Mouse (Mus musculus) neutrophil, adult 83 days (primary cell): ENCODE results near the gene Tmem175. TPM values are rescaled to one million over a fixed set of nuclear protein-coding genes. Genes with fewer than 3 reads are reported as not detected.

Experiments used
- total RNA-seq, 2 experiments: library from RNA; stranded (reverse); gene quantifications; one replicate each; pipeline ENCODE4 v1.2.4; 2023

Gene Tmem175
- total RNA-seq, result 10 to 100 TPM; 12.3 to 12.4 TPM

DNA sequence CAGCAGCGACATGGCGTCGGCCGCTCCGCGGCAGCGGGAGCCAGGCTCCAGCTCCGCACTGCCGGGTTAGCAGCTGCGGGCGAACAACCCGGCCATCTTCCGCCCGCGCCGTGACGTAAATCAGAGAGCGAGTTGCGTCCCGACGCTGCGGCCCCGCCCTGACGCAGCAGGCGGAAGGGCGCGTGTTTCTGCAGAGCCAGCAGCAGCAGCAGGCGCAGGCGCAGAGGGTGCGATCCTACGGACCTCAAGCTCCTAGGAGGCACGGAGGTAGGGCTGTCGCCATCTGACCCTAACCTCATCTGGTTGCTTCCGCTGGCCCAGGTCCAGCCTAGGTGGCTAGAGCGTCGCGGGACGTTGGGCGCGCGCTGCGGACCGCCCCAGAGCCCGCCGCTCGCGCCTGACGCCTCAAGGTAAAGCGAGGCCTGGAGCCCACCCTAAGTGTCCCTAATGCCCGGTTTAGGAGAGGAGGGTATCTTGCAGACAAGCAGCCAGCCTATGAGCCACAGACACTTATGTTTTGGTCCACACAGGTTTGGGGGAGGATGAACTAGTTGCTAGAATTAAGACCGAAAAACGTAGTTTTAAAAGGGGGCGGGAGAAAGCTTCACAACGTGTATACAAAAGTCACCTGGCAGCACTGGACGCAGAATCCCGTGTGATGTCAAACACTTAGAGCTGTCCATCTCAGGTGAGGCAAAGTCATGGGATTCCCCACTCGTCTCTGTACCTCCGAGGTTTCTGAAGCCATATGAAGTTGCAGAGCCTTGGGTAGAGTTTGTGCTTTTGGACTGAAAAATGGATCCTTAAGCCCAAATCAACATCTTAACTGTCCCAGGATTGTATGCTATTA is at the start of gene Tmem175, which contains the start of gene Gak:
Tmem175 (plus strand) TSS at position 137 of the 850 bp plus-strand sequence.
Gak (minus strand) TSS at position 122 of the 850 bp plus-strand sequence.

GRCm38 (mm10) chr5:108659698-108660631 is 30.4 kb downstream of the Tmem175 start, which contains the start of gene Idua:
Idua (plus strand) TSS chr5:108660331.

DNA sequence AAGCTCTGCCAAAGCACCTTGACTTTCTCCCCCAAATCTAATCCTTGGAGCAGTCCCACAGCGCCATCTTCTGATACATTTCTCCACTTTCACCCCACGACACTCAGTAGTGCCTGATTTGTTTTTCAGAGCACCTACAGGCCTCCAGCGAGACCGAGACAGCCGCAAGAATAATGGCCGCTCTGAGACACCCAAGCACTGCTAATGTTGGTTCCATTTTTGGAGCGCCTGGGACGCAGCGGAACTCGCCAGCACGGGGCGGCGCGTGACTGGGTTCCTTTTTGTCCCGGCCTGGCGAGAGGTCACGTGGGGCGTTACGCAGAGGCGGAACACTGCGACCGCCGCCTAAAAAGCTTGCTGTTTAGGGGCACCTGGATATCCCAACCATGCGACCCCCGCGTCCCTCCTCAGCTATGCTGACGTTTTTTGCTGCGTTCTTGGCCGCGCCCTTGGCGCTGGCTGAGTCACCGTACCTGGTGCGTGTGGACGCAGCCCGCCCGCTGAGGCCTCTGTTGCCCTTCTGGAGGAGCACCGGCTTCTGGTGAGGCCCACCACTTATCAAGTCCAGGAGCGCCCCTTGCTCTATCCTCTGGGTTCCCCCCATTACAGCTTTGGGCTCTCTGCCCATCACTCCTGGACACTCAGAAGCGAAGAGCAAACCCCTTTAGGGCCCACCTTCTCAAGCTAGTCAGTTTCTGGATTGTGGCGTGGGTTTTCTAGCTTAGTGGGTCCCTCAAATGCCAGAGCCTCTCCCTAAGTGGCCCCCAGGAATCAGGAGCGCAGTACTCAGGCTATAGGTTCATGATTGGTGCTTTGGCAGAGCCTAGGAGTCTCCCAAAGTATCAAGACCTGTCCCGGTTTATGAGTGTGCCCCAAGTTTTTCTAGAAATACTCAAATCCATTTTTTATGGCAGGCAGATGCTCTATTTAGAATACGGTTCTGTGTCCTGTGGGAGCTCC is 39.7 kb downstream of the Tmem175 start, which contains the start of gene Dgkq:
Dgkq (minus strand) TSS at position 696 of the 960 bp plus-strand sequence.

DNA sequence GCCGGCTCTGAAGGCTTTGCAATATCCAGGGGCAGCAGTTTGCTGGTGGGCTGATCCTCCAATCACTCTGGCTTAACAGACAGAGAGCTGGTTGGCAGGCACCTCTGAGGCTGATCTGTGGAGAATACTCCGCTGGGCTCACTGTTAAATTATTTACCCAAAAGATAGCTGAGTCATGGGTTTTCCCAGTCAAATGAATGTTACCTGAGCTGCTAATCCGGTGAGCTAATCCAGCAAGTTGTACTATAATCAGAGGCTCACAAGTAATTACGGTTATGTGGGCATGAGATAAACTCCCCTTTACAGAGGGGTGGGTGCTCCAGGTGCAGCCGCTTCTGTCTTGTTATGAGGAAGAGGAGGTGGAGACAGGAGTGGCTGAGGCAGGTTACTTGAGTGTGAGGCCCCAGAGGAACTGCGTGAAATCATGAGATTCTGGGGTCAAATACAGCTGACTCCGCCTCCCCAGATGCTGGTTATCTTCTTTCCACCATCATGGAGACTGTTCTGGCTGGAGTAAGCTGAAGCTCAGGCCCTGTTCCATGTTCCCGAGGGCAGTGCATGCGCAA is 45.8 kb downstream of the Tmem175 start, which contains the start of gene Slc26a1:
Slc26a1 (minus strand) TSS at position 319 of the 566 bp plus-strand sequence.

DNA sequence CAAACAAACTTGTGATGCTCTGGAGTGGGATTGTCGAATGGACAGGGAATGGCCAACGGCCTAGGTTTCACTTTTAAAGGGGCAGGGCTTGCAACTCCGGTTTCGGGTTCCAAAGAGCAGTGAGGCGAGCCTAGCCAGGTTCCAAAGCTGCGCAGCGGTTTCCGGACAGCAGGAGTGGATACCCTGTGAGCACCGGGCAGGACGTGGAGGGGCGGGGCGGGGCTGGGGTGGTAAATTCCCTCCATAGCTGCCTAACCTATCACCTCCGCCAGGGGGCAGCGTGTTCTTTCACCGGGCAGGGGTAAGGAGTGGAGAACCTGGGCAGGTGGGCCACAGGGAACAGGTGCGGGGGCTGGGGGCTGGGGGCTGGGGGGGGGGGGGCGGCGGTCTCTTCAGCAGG is 62.7 kb downstream of the Tmem175 start, which contains the start of gene Fgfrl1:
Fgfrl1 (plus strand) TSS at position 112 of the 400 bp plus-strand sequence.

Other genes with a start within 250 kb of the Tmem175 start
- not detected for gene Pde6b, start 241.4 kb upstream of the Tmem175 start, total RNA-seq
- 100 to 1,000 TPM in 1 of 2 experiments, 10 to 100 TPM in 1; 83.7 to 101 TPM for gene Atp5k, start 195.3 kb upstream of the Tmem175 start, total RNA-seq
- gene Mfsd7a, start 180.9 kb upstream of the Tmem175 start, total RNA-seq, result 10 to 100 TPM; 18.4 to 20.4 TPM
- 10 to 100 TPM; 17.4 to 21.5 TPM for gene Pcgf3, start 168.5 kb upstream of the Tmem175 start, total RNA-seq
- gene Cplx1, start 79.7 kb upstream of the Tmem175 start, total RNA-seq, result not detected
- gene Gak, start within 50 bp of the Tmem175 start, total RNA-seq, result 100 to 1,000 TPM; 106 to 118 TPM
- gene Idua, start 30.6 kb downstream of the Tmem175 start, total RNA-seq, result 10 to 100 TPM; 15.5 to 16.1 TPM
- gene Dgkq, start 39.9 kb downstream of the Tmem175 start, total RNA-seq, result 10 to 100 TPM; 10.8 to 15.6 TPM
- 1 to 10 TPM; 1.4 to 2.9 TPM for gene Slc26a1, start 45.8 kb downstream of the Tmem175 start, total RNA-seq
- 1 to 10 TPM; 2.0 to 3.4 TPM for gene Fgfrl1, start 62.6 kb downstream of the Tmem175 start, total RNA-seq
- gene Rnf212, start 145.2 kb downstream of the Tmem175 start, total RNA-seq, result 1 to 10 TPM; 1.9 to 2.3 TPM
- not detected for gene Tmed11, start 165.6 kb downstream of the Tmem175 start, total RNA-seq
- not detected for gene Vmn2r8, start 179.1 kb downstream of the Tmem175 start, total RNA-seq
- not detected for gene Vmn2r9, start 222.8 kb downstream of the Tmem175 start, total RNA-seq